Mouse (Mus musculus) right cerebral cortex, postnatal 36 days (tissue): Measurements from ENCODE around the gene Ablim1.

Source experiments
- DNase-seq, 2 experiments: peaks; one replicate each; pipeline ENCODE4 v3.0.0; 2022; ENCODE audit warnings: low spot score in 2 of 2, mixed read lengths in 1 of 2

Ablim1 gene

DNA sequence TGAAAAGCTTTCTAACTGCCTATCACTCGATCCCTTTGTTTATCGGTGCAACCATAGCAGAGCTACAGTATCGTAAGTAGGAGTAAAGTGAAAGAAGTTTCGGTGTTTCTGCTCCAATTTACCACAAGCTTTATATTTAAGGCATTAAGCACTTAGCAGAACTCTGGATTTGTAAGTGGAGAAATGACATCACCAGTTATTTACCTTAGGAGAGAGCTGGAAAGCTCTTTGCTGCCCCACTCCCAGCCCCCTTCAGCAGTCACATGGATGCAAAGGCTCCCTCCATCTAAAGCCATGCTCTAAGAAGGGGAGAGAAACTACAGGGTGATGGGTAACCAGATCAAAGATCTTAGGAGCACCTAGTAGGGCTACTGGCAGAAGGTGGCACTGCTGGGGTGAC lies 241.3 kb downstream of the Ablim1 start:
- DNase-seq, result no peak

DNA sequence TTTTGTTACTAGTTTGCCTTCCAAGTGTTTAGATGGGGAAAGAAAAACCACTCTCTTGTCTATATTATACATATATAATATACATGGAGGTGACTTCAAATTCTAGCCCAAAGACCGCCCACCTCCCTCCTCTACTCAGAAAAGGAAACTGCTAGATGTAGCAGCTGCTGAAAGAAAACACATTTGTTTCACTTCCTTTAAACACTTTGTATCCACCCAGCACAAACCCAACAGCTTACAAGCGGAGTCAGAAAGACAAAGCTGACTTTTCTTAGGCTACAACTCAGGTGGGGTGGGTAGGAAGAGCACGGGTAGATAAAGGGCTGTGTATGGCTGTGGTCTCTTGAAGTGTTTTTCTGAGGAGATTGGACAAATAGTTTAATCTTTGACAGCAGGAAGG lies 242.0 kb downstream of the Ablim1 start:
- no peak for DNase-seq

- no peak for DNase-seq
These were observed 247.6 kb downstream of the Ablim1 start for GRCm38 (mm10) chr19:57067108-57067613.

- DNase-seq, result peak in 1 of 2 experiments; percentile 41
These were observed 248.4 kb downstream of the Ablim1 start for GRCm38 (mm10) chr19:57066313-57066712.

DNA sequence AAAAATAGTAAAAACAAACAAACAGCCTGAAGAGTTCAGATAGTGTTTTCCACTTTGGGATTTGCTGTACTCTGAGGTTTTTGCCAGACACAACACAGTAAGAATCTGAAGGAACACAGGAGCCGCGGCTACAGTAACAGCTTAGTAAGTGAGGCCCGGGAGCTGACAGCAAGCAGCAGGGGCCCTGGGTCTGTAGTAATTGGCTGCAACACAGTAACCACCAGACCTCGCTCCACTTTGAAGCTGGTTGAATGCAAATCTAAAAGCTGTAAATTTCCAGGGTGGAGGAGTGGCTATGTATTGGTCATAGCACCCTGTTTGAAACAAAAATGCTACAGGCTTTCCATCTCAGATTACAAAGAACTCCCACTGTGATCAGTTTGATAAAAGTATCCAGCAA lies 252.0 kb downstream of the Ablim1 start:
- no peak for DNase-seq

GRCm38 (mm10) chr19:57059018-57059580 lies 255.6 kb downstream of the Ablim1 start:
- DNase-seq, result no peak

GRCm38 (mm10) chr19:57057568-57057967 lies 257.2 kb downstream of the Ablim1 start:
- DNase-seq, result no peak

DNA sequence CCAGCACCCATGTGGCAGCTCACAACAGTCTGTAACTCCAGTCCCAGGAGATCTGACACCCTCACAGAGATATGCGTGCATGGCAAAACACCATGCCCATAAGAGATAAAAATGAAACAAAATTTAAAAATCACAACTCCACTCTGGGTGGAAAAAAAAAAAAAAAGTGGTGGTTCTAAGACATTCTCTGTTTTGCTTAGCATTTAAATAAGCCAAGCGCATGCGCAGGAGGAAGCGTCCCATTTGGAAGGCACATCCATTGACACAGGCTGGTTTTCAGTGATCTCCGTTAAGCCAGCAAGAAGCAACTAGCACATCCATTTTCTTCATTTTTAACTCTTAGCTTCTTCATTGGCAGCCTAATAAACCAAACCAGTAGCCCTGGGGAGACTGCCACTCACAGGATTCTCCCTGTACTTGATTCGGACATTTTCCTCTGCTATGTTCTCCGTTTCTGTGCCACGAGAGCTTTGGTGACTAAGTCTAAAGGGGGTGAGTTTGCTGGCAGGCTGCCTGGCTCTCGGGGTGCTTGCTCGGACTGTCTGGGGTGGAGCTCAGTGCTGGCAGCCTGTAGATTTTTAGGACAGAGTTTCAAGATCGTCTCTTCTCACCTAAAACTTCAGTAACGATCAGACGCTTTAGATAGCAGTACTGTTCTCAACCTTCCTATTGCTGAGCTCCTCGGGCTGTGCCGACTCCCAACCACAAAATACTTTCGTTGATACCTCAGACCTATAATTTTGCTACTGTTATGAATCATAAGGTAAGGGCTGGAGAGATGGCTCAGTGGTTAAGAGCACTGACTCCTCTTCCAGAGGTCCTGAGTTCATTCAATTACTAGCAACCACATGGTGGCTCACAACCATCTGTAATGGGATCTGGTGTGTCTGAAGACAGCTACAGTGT lies 259.3 kb downstream of the Ablim1 start:
- peak in 1 of 2 experiments; percentile 24 for DNase-seq

- DNase-seq, result no peak
These were observed 261.8 kb downstream of the Ablim1 start for GRCm38 (mm10) chr19:57052959-57053358.

DNA sequence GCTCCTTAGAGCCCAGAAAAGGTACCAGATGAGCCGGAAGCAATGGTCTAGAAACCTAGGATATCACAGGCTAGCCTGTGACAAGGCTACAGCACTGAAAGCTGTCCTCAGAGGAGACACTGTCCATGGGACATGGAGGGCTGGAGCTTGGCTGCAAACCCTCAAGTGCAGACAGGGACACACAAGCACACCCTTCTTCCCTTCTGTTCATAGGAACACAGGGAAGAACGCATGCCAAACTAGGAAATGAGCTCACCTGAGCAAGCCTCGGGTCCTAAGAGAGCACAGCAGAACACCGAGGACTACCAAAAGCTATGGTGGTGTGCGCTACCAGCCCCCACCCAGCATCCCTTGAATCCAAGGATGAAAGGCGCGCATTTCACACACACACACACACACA lies 262.7 kb downstream of the Ablim1 start:
- no peak for DNase-seq

- DNase-seq, result no peak
These were observed 265.1 kb downstream of the Ablim1 start for GRCm38 (mm10) chr19:57049592-57050090.

DNA sequence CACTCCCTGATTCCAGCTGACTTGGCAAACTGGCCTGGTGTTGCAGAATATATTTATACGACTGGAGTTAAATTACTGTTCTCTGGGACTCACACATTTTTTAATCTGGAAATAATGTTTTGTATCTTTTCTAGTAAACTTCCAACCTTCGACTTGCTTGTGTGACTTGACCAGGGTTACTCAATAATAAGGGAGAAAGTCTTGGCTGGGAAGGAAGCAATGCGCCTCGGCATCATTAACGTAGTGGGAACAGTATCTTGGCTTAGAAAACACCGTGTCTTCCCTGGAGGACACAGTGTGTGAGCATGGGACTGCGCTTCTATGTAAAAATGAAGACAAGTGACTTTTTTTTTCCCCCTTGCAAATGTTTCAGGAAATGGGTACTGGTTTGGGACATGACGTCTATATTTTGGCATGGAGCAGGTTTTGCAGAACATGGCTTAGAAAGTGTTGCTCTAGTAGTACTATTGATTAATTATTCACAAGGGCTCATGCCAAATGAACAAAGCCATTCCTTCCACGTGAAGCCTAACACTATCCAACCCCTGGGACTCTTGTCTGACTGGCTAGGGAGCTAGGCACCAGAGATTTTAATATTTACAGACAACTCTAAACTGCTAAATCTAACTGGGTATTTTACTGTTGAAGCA lies 266.9 kb downstream of the Ablim1 start:
- DNase-seq, result no peak

DNA sequence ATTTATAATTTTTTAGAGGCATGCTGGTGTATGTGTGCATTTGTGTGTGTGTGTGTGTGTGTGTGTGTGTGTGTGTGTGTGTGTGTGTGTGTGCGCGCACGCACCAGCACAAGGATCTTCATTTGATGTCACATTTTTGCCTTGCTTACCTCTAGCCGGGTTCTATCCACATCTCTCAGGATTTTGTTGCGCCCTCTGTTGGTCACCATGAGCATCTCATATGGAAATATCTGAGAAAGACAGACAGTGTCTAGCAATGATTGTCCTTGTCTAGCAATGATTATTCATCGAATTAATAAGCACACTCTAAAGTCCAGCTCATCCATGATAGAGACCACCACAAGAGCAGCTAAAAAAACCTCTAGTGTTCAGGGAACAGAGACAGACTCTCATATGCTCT lies 275.5 kb downstream of the Ablim1 start:
- DNase-seq, result no peak

DNA sequence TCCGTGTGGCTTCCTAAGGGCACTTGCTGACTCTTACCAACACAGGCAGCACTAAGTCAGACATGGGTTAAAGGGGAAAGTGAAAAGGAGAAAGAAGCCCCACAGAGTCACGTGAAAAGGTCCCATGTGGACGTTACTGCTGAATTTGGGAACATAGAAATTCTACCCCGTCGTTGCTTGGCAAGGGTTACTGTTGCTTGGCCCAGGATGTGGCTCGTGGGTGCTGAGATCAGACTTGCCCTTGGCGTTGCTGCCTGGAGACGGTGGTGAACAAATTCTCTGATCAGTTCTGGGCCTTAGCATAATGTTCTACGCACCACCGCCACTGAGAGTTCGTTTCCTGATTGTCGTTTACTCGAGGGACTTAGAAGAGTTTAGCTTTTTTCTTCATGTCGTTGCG lies 277.9 kb downstream of the Ablim1 start:
- no peak for DNase-seq

- DNase-seq, result peak; percentile 54 to 55
These were observed 283.1 kb downstream of the Ablim1 start for GRCm38 (mm10) chr19:57031582-57031981.

DNA sequence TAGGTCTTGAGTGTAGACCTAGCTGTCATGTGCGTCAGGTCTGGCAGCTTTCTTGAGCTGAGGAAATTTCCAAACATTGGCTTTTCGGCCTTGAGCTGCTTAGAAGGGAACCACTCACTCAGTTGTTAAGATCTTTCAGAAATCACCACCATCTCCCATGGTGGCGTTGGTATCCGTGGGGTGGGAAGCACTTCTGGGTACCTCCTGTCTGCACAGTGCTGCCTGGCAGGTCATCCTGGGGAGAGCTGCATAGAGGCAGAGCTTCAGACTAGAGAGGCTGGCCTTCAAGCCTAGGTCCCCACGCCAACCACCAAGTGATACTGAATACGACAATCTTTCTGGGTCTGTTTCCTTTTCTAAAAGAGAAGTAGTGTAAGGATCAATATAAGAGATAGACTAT lies 285.3 kb downstream of the Ablim1 start:
- no peak for DNase-seq

- DNase-seq, result no peak
These were observed 286.2 kb downstream of the Ablim1 start for GRCm38 (mm10) chr19:57028327-57029179.

GRCm38 (mm10) chr19:57026501-57026900 lies 288.2 kb downstream of the Ablim1 start:
- no peak for DNase-seq

GRCm38 (mm10) chr19:57017785-57018179 lies 296.9 kb downstream of the Ablim1 start:
- DNase-seq, result no peak

DNA sequence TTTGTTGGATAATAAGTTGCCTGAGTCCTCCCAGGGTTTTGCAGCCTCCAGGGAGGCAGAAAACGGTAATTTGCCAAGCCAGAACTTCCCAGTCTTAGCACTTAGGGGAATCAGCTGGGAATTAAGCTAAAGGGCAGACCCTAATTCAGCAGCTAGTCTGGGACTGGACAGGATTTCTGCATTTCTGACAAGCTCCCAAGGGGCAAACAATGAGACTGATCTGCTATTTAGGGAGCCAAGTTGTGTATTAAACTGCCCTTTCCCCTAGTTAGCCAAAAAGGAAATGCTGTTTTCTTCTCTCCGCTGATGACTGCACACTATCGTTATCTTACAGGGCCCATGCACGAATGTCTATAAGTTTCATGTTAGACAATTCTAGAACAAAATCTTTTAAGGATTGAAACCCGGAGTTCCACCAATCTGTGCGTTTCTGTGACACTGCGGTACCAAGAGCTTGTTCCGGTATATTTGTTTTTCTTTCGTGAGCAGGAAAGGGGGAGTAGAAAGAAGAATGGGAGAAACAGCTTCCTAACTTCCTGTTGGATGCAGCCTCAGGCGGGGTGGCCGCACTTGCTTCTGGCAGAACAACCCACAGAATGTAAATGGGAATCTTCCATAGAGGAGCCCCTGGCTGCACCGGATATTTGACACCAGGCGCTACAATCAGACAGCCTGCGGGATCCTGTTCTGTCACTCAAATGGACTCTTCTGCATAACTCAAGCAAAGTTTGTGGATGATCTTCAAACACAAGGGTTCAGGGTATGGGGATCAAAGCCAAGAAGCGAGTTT lies 297.5 kb downstream of the Ablim1 start:
- no peak for DNase-seq

- DNase-seq, result no peak
These were observed 299.9 kb downstream of the Ablim1 start for GRCm38 (mm10) chr19:57014808-57015207.
